Mouse (Mus musculus): ENCODE data around the gene Zfp3. TPM values are rescaled to one million over a fixed set of nuclear protein-coding genes. Genes with fewer than 3 reads are reported as not detected.
"Not testable (repeated sequence)": the region's sequence is repeated elsewhere in the genome, so short reads cannot be mapped to it uniquely, and the experiment has no call there.

Zfp3 gene
- polyA plus RNA-seq, 1 experiment from 2014 or later = 4.3 TPM

DNA sequence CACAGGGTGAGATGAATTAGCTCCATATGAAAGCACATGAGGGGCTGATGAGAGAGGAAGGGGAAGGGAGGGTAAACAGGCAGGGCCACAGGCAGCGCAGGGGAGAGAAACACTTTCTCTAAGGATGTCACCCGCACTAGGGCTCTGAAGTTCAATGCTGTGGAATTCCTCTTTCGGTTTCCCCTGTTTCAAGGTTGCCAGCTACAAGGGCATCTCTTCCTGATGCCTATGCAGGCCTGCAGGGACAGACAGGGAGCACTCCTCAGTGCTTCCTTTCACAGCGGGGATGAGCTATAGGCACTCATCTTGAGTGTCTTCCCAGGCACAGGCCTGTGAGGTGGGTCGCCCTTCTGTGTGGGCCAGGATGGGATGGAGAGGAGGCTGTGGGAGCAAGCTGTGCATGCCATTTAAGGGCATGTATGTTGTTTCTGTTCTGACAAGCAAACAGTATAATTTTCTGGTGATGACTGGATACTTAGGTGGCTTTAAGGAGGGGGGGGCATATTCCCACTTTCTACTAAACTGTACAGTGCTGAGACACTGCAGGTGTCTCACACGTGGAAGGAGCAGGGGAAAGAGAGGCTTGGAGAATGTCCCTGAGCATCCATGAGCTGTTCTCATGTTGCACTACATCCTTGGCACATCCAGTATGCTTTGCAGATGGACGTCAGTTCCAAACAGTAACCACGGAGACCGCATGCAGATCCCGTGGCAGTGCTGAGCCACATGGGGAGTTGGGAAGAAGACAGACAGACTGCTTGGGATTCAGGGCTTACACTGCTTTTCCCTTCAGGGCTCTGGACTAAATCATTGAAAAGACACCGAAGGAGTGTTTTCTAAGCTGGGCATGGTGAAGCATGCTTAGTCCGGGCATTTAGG is 21.2 kb upstream of the Zfp3 start:
- WGBS (ENCODE audit: missing documents) = 82% methylated on average over 12 of the region's 12 CpGs
- Histone ChIP-seq H3K27ac (no peak overlapping the region), H3K4me3 (ENCODE audit: inconsistent target) (no peak overlapping the region), H3K79me2 (ENCODE audit: inconsistent target) (no peaks in the 10 kb centered on the region), H3K36me3 (ENCODE audit: inconsistent target) (no peaks in the 10 kb centered on the region)

DNA sequence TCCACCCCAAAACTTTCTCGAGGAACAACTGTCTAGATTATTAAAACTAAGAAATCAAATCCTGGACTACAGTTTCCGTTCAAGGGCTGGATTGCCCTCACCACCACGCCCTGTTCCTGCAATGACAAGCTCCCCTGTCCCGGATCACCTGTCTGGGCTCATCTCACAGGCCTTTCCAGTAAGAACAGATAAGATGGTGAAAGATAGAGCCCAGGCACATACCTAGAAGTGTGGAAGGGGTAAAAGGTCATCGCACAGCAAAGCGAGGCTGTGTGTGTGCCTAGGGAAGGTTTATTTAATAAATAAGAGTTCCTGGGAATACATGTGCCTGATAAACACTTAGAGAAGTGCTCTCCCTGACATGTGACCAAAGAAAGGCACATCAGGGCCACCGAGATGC is 18.4 kb upstream of the Zfp3 start:
- no peaks in the 10 kb centered on the region for H3K79me2 ChIP-seq (ENCODE audit: inconsistent target)
- no peak overlapping the region for H3K4me3 ChIP-seq (ENCODE audit: inconsistent target)
- H3K27ac ChIP-seq = no peak overlapping the region
- no peaks in the 10 kb centered on the region for H3K36me3 ChIP-seq (ENCODE audit: inconsistent target)
- WGBS (ENCODE audit: missing documents) = 93% methylated on average over 5 of the region's 7 CpGs

DNA sequence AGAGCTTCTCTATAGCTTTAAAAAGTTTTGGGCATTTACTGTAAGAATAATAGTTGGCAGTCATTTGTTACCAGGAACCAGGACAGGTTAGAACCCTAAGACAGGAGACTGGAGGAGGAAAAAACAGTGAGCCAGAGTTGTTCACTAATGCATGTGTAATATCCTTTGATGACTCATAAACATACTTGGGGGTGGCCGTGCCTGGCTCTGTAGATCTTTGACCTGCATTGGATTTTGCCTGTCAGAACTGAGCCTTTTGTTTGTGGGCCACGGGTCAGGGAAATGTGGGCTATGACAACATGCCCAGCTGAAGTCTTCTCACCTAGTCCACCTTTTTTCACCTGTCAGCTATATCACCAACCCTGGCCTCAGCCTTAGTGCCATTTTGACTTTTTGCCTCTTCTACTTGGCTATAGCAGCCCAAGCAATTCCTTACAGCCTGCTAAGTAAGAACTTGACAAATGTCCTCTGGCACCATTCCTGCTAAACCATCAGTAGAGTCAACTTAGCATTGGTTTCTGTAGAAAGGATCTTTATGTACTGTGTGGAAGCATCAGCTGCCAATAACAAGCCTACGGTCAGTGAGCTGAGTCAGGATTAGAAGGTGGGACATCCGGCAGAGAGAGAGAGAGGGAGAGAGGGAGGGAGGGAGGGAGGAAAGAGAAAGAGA is 16.0 kb upstream of the Zfp3 start:
- Histone ChIP-seq H3K4me3 (ENCODE audit: inconsistent target) (no peak overlapping the region), H3K36me3 (ENCODE audit: inconsistent target) (no peaks in the 10 kb centered on the region), H3K27ac (no peak overlapping the region), H3K79me2 (ENCODE audit: inconsistent target) (no peaks in the 10 kb centered on the region)
- 93% methylated on average over 4 of the region's 4 CpGs for WGBS (ENCODE audit: missing documents)

DNA sequence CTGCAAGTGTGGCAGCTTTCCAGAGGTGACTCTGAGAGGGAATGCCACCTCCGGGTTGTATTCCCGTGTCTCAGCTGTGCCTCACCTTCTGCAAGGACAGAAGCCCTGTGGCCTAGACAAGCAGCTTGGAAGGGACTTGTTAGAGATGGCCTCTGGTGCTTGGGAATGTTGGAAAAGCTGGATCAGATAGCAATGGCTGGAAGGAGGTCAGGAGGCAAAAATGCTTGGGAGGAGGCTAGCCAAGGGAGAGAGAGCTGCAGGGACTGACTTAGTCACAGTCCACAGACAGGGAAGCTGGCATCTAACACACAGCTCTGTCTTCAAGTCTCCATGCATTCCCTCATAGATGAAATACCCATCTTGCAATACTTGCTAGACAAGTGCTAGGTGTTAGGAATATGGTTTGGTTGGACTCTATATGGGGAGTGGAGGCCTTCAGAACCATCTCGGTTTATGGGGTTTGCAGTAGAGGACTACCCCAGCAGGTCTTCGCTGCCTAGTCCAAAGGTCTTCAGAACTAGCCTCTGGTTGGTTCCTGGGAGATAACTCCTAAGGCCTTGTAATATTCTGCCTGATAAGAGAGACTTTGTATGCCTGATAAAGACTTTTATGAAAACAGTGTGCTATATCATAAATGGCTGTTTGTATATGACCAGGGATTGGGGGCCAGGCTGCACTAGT is 11.5 kb upstream of the Zfp3 start:
- Histone ChIP-seq H3K27ac (no peak overlapping the region), H3K4me3 (ENCODE audit: inconsistent target) (no peak overlapping the region), H3K36me3 (ENCODE audit: inconsistent target) (no peaks in the 10 kb centered on the region), H3K79me2 (ENCODE audit: inconsistent target) (no peaks in the 10 kb centered on the region)
- WGBS (ENCODE audit: missing documents) = 93% methylated on average over 4 of the region's 4 CpGs

DNA sequence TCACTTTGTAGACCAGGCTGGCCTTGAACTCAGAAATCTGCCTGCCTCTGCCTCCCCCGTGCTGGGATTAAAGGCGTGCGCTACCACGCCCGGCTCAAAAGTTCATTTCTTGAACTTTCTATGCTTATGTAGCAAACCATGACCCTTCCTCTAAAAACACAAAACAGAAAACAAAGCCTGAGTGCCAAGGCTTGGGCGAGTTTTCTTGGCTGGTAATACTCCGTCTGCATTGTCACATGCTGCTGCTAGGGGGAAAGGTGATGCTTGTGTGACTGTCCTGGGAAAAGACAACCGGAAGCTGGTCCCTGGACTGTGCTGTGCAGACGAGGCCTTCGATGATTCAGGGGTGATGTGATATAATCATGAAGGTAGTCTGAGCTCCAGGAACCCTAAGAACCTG is 10.9 kb upstream of the Zfp3 start:
- Histone ChIP-seq H3K79me2 (ENCODE audit: inconsistent target) (no peaks in the 10 kb centered on the region), H3K4me3 (ENCODE audit: inconsistent target) (no peak overlapping the region), H3K36me3 (ENCODE audit: inconsistent target) (no peaks in the 10 kb centered on the region), H3K27ac (no peak overlapping the region)
- WGBS (ENCODE audit: missing documents) = 91% methylated on average over 10 of the region's 10 CpGs

GRCm38 (mm10) chr11:70754476-70754875 is 9.5 kb upstream of the Zfp3 start:
- WGBS (ENCODE audit: missing documents) = 76% methylated on average over 4 of the region's 4 CpGs
- Histone ChIP-seq H3K4me3 (ENCODE audit: inconsistent target) (no peak overlapping the region), H3K27ac (no peak overlapping the region), H3K79me2 (ENCODE audit: inconsistent target) (no peaks in the 10 kb centered on the region), H3K36me3 (ENCODE audit: inconsistent target) (no peaks in the 10 kb centered on the region)

GRCm38 (mm10) chr11:70754958-70755357 is 9.1 kb upstream of the Zfp3 start:
- Histone ChIP-seq H3K4me3 (ENCODE audit: inconsistent target) (no peak overlapping the region), H3K36me3 (ENCODE audit: inconsistent target) (no peaks in the 10 kb centered on the region), H3K79me2 (ENCODE audit: inconsistent target) (no peaks in the 10 kb centered on the region), H3K27ac (no peak overlapping the region)
- WGBS (ENCODE audit: missing documents) = 75% methylated on average over 7 of the region's 7 CpGs

DNA sequence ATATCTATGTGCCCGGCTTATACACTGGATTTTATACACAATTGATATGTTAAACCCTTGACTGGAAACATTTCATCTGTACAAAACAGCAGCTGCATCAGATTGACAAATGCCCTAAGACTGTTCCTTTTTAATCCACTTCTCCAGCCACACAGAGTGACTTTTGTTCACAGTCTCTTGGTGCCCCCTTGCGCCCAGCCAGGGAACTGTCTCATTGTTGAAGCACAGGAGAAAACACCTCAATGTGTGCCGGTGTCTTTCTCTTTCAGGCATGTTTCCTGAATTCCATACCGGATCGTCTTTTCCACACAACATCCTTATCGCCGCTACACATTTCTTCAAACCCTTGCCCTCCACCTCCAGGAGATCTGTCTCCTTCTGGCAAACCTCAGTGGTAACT is 8.4 kb upstream of the Zfp3 start:
- WGBS (ENCODE audit: missing documents) = 9% methylated on average over 7 of the region's 7 CpGs
- H3K79me2 ChIP-seq (ENCODE audit: inconsistent target) = no peaks in the 10 kb centered on the region
- no peak overlapping the region for H3K27ac ChIP-seq
- H3K4me3 ChIP-seq (ENCODE audit: inconsistent target) = no peak overlapping the region
- H3K36me3 ChIP-seq (ENCODE audit: inconsistent target) = no peaks in the 10 kb centered on the region

- H3K4me3 ChIP-seq (ENCODE audit: inconsistent target); H3K79me2 ChIP-seq (ENCODE audit: inconsistent target); H3K36me3 ChIP-seq (ENCODE audit: inconsistent target); H3K27ac ChIP-seq: not testable (repeated sequence)
- whole genome bisulfite sequencing (ENCODE audit: missing documents) = 20% methylated on average over 3 of the region's 3 CpGs
Measured at GRCm38 (mm10) chr11:70760446-70760845, 3.6 kb upstream of the Zfp3 start.

GRCm38 (mm10) chr11:70762641-70763040 is 1.4 kb upstream of the Zfp3 start:
- H3K79me2 ChIP-seq (ENCODE audit: inconsistent target) = peaks cover 4% of the 10 kb centered on the region; the same call in 1 of the 2 replicates
- WGBS (ENCODE audit: missing documents) = 81% methylated on average over 7 of the region's 9 CpGs

GRCm38 (mm10) chr11:70763582-70763935 is 450 bp upstream of the Zfp3 start:
- H3K79me2 ChIP-seq (ENCODE audit: inconsistent target) = peaks cover 4% of the 10 kb centered on the region; the same call in 1 of the 2 replicates
- no peaks in the 10 kb centered on the region for H3K36me3 ChIP-seq (ENCODE audit: inconsistent target)
- peak overlapping the region; percentile 56 for H3K4me3 ChIP-seq (ENCODE audit: inconsistent target)
- WGBS (ENCODE audit: missing documents) = 23% methylated on average over 3 of the region's 3 CpGs
- H3K27ac ChIP-seq = 0 out of 2 replicates have a peak overlapping the region, but pooled peaks have one; percentile 10

More at GRCm38 (mm10) chr11:70762641-70763040, 1.4 kb upstream of the Zfp3 start:
- H3K36me3 ChIP-seq (ENCODE audit: inconsistent target) = no peaks in the 10 kb centered on the region
- H3K27ac ChIP-seq = no peak overlapping the region
- H3K4me3 ChIP-seq (ENCODE audit: inconsistent target) = no peak overlapping the region

GRCm38 (mm10) chr11:70765776-70766445 is 1.9 kb downstream of the Zfp3 start:
- H3K36me3 ChIP-seq (ENCODE audit: inconsistent target) = peaks cover 1% of the 10 kb centered on the region; the same call in 1 of the 2 replicates
- 52% methylated on average over 16 of the region's 16 CpGs for WGBS (ENCODE audit: missing documents)
- H3K4me3 ChIP-seq (ENCODE audit: inconsistent target) = no peak overlapping the region
- no peak overlapping the region for H3K27ac ChIP-seq
- H3K79me2 ChIP-seq (ENCODE audit: inconsistent target) = peaks cover 4% of the 10 kb centered on the region; the same call in 1 of the 2 replicates

DNA sequence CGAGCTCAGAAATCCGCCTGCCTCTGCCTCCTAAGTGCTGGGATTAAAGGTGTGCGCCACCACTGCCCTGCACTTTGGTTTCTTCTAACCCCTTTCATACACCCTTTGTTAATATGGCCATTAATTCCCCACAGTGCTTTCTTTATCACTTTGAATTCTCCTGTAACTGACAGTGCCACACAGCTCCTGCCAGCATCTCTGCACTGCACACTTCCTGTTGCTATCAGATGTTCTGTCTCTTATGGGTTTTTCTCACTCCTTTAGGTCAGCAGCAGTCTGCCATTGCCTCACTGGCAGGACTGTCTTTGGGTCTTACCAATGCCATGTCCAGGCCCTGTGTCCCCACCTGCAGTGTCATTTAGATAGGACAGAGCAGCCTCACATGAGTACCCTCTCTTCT is 6.8 kb downstream of the Zfp3 start:
- Histone ChIP-seq H3K79me2 (ENCODE audit: inconsistent target) (no peaks in the 10 kb centered on the region), H3K4me3 (ENCODE audit: inconsistent target) (no peak overlapping the region), H3K36me3 (ENCODE audit: inconsistent target) (peaks cover 20% of the 10 kb centered on the region), H3K27ac (no peak overlapping the region)
- 100% methylated on average over 1 of the region's 3 CpGs for WGBS (ENCODE audit: missing documents)

DNA sequence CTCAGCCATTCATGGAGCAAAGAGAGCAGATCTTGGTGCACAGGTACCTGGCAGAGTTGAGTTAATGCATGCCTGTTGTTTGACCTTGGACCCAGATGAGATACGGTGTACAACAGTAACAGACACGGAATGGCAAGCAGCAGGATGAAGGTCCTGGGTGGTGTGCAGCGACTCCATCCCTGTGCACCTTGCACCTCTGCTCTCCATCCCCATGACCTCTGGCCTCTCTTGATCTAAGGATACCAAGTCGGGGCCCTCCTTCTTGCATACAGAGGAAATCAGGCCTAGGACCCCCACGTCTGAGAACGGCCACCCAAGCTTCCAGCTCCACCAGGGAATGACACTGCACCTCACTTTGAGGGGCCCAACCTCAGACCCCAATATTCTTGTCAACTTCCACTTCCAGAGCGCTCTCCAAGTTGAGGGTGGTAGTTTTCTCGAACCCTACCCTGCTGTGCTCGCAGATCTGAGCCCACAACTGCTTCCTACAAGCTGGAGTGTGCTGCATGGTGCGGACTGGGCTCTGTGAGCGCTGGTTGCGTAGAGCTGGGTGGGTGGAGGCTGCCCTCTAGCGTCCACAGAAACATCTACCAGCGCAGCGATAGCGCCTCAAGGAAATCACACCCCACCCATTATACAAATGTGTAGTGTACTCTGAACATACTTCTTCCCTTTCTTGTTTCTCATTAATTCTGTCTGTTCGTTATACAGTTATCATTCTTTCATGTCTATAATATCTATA is 13.0 kb downstream of the Zfp3 start:
- Histone ChIP-seq H3K36me3 (ENCODE audit: inconsistent target) (peaks cover 7% of the 10 kb centered on the region), H3K79me2 (ENCODE audit: inconsistent target) (no peaks in the 10 kb centered on the region), H3K27ac (no peak overlapping the region), H3K4me3 (ENCODE audit: inconsistent target) (no peak overlapping the region)
- WGBS (ENCODE audit: missing documents) = 30% methylated on average over 17 of the region's 17 CpGs
